Mouse (Mus musculus) kidney, embryonic 15.5 days (tissue): Measurements from ENCODE around the gene Rab3il1. TPM values are rescaled to one million over a fixed set of nuclear protein-coding genes. Genes with fewer than 3 reads are reported as not detected.

Source experiments
- ATAC-seq: fragments of 200-750 bp; cut with Nextera tagmentation; replicated peaks from 2 replicates; pipeline ENCODE4 v1.8.0; 2017; ENCODE audit warnings: moderate TSS enrichment; ENCODE audit not compliant: low FRiP score
- H3K27ac ChIP-seq: fragments of 300-500 bp; sonication (generic); 2 replicates; pipeline ENCODE4 v1.5.1; 2015; ENCODE audit warnings: mild to moderate bottlenecking, inconsistent platforms
- H3K27me3 ChIP-seq: fragments of 300-500 bp; sonication (generic); 2 replicates; pipeline ENCODE4 v1.6.1; 2015; ENCODE audit warnings: inconsistent platforms
- H3K36me3 ChIP-seq: fragments of 300-500 bp; sonication (generic); 2 replicates; pipeline ENCODE4 v1.6.1; 2015; ENCODE audit warnings: inconsistent platforms
- H3K4me1 ChIP-seq: fragments of 300-500 bp; sonication (generic); 2 replicates; pipeline ENCODE4 v1.6.1; 2015; ENCODE audit warnings: inconsistent platforms
- H3K4me2 ChIP-seq: fragments of 300-500 bp; sonication (generic); 2 replicates; pipeline ENCODE4 v1.6.1; 2015; ENCODE audit warnings: moderate library complexity, mild to moderate bottlenecking, inconsistent platforms
- H3K4me3 ChIP-seq: fragments of 300-500 bp; sonication (generic); replicated peaks from 2 replicates; pipeline ENCODE4 v1.5.1; 2015; ENCODE audit warnings: mild to moderate bottlenecking, inconsistent platforms
- H3K9ac ChIP-seq: fragments of 300-500 bp; sonication (generic); 2 replicates; pipeline ENCODE4 v1.6.1; 2015; ENCODE audit warnings: mild to moderate bottlenecking, inconsistent platforms
- H3K9me3 ChIP-seq: fragments of 300-500 bp; sonication (generic); replicated peaks from 2 replicates; pipeline ENCODE4 v1.6.1; 2016; ENCODE audit warnings: inconsistent platforms
- WGBS: fragments of 180-500 bp; shearing (Covaris S2); methylation state at CpG from one replicate; pipeline ENCODE4 v1.1.7; 2015; ENCODE audit warnings: mixed read lengths; 5-methylcytosine and 5-hydroxymethylcytosine counted together
- polyA plus RNA-seq: library from polyadenylated mRNA; unstranded; fragments of >200 nt; fragmentation: Nextera tagmentation; extraction: Ambion mirVana; gene quantifications from 2 replicates; pipeline ENCODE4 v1.2.1, GENCODE M21; 2015

Gene Rab3il1
- polyA plus RNA-seq, 1 experiment from 2014 or later: 34.3 TPM

DNA sequence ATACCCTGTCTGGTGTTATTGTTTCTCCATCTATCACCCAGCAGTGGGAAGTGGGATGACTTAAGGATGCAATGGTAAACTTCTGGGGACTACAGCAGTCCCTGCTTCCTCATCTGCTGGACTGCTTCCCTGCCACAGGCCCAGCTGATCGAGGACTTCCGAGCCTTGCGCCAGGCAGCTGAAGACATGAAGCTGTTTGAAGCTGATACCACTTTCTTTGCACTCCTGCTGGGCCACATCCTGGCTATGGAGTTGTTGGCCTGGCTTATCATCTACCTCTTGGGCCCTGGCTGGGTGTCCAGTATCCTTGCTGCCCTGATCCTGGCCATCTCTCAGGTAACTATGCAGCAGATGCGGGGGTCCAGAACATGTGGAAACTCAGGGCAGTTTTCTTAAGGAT lies 51.2 kb downstream of the Rab3il1 start:
- peaks cover 42% of the 10 kb centered on the region for H3K36me3 ChIP-seq
- no peak overlapping the region for H3K9ac ChIP-seq
- H3K4me3 ChIP-seq: no peak overlapping the region
- H3K27me3 ChIP-seq: no peaks in the 10 kb centered on the region
- H3K4me1 ChIP-seq: peaks cover 21% of the 10 kb centered on the region
- 90% methylated on average over 4 of the region's 4 CpGs for WGBS
- H3K27ac ChIP-seq: no peak overlapping the region
- no peak for ATAC-seq
- no peak overlapping the region for H3K4me2 ChIP-seq
- H3K9me3 ChIP-seq: no peaks in the 10 kb centered on the region

- no peak overlapping the region for H3K4me3 ChIP-seq
- H3K36me3 ChIP-seq: peaks cover 50% of the 10 kb centered on the region
- H3K9ac ChIP-seq: no peak overlapping the region
- H3K4me2 ChIP-seq: no peak overlapping the region
- peaks cover 25% of the 10 kb centered on the region for H3K4me1 ChIP-seq
- no peak overlapping the region for H3K27ac ChIP-seq
- H3K27me3 ChIP-seq: no peaks in the 10 kb centered on the region
- no peak for ATAC-seq
- 93% methylated on average over 10 of the region's 10 CpGs for WGBS
- no peaks in the 10 kb centered on the region for H3K9me3 ChIP-seq
Observed at GRCm38 (mm10) chr19:10053692-10054260, 52.3 kb downstream of the Rab3il1 start.

DNA sequence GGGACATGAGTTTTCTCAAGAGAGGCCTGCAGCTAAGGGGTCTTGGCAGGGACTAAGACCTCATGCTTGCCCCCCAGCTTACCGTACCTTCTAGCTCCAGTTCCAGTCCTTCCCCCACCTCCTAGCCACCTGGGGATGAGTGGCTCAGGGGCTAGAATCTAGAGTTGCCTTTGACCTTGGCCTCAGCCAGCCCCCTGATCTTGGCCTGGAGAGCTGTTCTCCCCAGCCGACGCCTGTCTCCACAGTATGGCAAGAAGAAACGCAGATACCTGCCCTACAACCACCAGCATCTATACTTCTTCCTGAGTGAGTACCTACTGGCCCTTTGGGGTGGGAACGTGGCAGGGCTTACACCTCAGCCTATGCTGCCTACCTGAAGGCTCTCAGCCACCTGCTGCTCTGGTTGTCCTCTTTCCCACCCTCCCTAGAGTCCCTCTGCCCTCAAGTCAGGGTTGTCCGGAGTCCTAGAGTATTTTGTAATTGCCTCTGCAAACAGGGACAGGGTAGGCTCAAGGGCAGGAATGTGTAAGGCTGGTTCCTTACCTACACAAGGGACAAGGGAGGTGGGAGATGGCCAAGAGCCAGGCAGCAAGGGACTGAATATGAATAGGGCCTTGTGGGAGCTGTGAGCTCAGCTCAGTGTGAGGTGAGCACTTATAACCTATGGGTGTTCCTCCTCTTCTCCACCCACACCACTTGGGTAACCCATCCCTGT lies 53.0 kb downstream of the Rab3il1 start:
- H3K36me3 ChIP-seq: peaks cover 54% of the 10 kb centered on the region
- H3K4me1 ChIP-seq: peaks cover 20% of the 10 kb centered on the region
- ATAC-seq: no peak
- WGBS: 90% methylated on average over 6 of the region's 6 CpGs
- H3K4me3 ChIP-seq: no peak overlapping the region
- no peaks in the 10 kb centered on the region for H3K9me3 ChIP-seq
- no peak overlapping the region for H3K9ac ChIP-seq
- no peak overlapping the region for H3K4me2 ChIP-seq
- H3K27ac ChIP-seq: no peak overlapping the region
- H3K27me3 ChIP-seq: no peaks in the 10 kb centered on the region

DNA sequence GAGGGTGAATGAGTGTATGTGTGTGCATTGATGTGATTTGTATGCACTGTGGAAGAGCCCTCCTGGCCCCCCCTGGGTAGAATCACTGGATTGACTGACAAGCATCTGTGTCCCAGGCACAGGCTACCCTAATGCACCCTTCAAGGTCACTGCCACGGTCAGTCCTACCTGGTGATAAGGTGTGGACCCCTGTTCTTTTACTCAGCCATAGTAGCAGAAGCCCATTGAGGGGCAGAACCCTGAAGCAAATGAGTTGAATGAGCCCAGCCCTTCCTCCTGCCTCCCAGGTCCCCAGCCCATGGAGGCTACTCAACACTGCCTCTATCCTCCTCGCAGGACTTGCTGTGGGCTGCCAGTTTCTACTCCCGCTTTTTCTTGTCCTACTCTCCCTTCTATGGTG lies 53.8 kb downstream of the Rab3il1 start:
- 90% methylated on average over 3 of the region's 3 CpGs for WGBS
- H3K27me3 ChIP-seq: no peaks in the 10 kb centered on the region
- peaks cover 18% of the 10 kb centered on the region for H3K4me1 ChIP-seq
- no peak overlapping the region for H3K4me3 ChIP-seq
- no peak overlapping the region for H3K4me2 ChIP-seq
- H3K36me3 ChIP-seq: peaks cover 54% of the 10 kb centered on the region
- H3K9me3 ChIP-seq: no peaks in the 10 kb centered on the region
- H3K27ac ChIP-seq: no peak overlapping the region
- no peak overlapping the region for H3K9ac ChIP-seq
- ATAC-seq: no peak

DNA sequence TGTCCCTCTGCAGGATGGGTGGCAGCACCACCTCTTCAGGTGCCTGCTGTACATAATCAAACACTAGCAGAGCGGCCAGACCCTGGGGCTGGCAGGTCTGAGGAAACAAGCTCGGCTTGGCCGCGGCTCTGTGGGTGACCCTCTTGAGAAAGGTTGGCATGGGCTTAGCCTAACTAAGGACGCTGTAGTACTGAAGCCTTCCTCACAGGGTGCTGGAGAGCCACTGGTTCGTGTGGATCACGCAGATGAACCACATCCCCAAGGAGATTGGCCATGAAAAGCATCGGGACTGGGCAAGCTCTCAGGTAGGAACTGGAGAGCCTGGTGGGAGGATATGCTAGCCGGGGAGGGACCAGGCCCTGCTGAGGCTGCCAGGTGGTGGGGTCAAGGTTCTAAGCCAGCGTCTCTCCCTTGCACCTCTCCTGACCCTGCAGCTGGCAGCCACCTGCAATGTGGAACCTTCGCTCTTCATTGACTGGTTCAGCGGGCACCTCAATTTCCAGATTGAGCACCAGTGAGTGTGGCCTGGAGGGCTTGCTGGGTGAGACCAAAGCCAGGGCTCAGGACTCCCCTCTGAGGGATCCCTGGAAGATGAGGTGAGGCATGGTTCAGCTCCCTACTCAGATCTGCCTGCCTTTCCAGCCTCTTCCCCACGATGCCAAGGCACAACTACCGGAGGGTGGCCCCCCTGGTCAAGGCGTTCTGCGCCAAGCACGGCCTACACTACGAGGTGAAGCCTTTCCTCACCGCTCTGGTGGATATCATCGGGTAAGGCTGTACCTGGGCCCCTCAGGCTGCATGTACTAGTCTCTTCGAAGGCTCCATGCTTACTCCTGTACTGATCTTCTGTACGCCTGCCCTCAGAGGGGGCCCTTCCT lies 54.6 kb downstream of the Rab3il1 start:
- H3K9ac ChIP-seq: no peak overlapping the region
- no peak for ATAC-seq
- H3K27me3 ChIP-seq: no peaks in the 10 kb centered on the region
- H3K9me3 ChIP-seq: no peaks in the 10 kb centered on the region
- H3K4me1 ChIP-seq: peaks cover 20% of the 10 kb centered on the region
- H3K27ac ChIP-seq: 0 out of 2 replicates have a peak overlapping the region, but pooled peaks have one; percentile 41
- H3K4me2 ChIP-seq: no peak overlapping the region
- peaks cover 58% of the 10 kb centered on the region for H3K36me3 ChIP-seq
- no peak overlapping the region for H3K4me3 ChIP-seq
- WGBS: 81% methylated on average over 22 of the region's 22 CpGs

DNA sequence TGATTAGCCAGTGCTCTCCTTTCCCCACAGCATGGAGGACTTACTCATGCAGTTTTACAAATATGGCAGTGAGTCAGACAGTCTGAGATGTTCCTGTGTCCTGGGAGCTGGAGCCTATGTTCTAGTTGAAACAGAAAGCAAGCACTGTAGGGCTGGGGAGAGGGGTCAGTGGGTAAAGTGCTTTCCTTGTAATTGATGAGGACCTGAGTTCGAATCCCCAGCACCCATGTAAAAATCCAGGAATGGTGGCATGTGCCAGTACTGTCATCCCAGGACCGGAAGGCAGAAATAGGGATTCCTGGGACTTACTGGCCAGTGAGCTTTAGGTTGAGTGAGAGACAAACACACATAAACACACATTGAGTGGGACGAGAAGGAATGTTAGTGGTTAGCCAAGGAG lies 55.2 kb downstream of the Rab3il1 start:
- Histone ChIP-seq H3K27me3 (no peaks in the 10 kb centered on the region), H3K4me3 (no peak overlapping the region), H3K9me3 (no peaks in the 10 kb centered on the region), H3K4me2 (no peak overlapping the region), H3K36me3 (peaks cover 64% of the 10 kb centered on the region), H3K9ac (no peak overlapping the region), H3K27ac (peak overlapping the region; percentile 61), H3K4me1 (peaks cover 20% of the 10 kb centered on the region)
- WGBS: 88% methylated on average over 3 of the region's 3 CpGs
- no peak for ATAC-seq

DNA sequence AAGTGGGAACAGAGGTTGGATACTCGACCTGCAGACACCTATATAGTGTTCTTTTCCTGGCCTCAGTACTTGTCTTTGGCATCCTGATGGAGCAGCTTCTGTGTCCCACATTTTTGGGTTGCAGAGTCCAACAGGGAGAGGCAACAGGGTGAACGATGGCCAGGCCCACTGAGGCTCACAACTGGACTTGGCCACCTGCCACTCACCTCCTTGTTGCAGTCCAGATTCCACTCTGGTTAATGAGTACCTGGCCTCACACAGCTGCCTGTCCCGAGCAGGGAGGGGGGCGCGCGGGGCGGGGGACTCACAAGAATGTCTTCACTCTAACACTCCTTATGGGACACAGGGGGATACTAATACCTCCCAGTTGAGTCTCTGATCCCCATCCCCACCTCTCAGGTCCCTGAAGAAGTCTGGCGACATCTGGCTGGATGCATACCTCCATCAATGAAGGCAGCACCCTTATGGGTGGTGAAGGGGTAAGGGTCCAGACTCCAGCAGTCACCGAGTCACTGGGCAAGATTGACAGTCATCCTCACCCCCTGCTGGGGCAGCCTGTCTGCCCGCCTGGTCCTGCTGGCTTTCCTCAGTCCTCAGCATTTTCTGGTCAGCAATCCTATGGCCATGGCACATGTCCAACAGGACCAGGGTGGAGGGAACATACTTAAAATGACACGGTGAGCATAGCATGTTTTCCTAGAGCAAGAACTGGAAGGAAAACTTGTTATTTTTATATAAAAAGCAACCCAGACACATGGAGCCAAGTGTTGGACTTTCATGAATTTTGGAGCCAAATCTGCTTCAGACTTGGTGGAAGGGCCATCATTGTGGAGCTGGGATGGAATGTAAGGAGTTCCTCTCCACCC lies 56.2 kb downstream of the Rab3il1 start:
- peak; percentile 75 for ATAC-seq
- 54% methylated on average over 11 of the region's 11 CpGs for WGBS
- Histone ChIP-seq H3K9ac (no peak overlapping the region), H3K27me3 (no peaks in the 10 kb centered on the region), H3K4me3 (no peak overlapping the region), H3K9me3 (no peaks in the 10 kb centered on the region), H3K4me2 (0 out of 2 replicates have a peak overlapping the region, but pooled peaks have one; percentile 14), H3K4me1 (peaks cover 20% of the 10 kb centered on the region), H3K27ac (peak overlapping the region; percentile 61), H3K36me3 (peaks cover 73% of the 10 kb centered on the region)

DNA sequence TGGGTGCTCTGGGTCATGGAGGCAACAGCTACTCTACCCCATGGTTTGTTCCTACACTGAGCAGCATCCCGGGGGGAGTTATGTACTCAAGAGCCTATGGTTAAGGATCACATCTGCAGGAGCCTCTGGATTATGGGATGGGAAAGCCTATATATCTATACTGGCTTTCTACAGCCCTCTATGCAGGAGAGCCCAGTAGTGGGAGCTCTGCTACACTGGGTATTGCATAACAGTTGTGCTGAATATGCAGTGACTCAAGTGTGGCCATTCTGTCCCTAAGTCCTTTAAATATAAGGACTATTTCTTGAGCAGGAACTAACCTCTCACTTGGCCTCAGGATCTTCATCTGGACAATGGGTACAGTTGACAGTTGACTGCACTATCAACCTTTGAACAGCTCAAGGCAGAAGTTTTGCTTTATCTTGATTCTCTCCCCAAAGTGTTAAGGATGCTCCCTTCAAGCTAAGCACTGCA lies 56.9 kb downstream of the Rab3il1 start:
- H3K4me2 ChIP-seq: no peak overlapping the region
- no peak overlapping the region for H3K4me3 ChIP-seq
- peak overlapping the region; percentile 61 for H3K27ac ChIP-seq
- 77% methylated on average over 1 of the region's 1 CpGs for WGBS
- H3K36me3 ChIP-seq: peaks cover 73% of the 10 kb centered on the region
- no peaks in the 10 kb centered on the region for H3K27me3 ChIP-seq
- no peak overlapping the region for H3K9ac ChIP-seq
- no peaks in the 10 kb centered on the region for H3K9me3 ChIP-seq
- peaks cover 20% of the 10 kb centered on the region for H3K4me1 ChIP-seq
- no peak for ATAC-seq

GRCm38 (mm10) chr19:10058876-10059427 lies 57.5 kb downstream of the Rab3il1 start:
- Histone ChIP-seq H3K9ac (no peak overlapping the region), H3K4me2 (no peak overlapping the region), H3K4me1 (peaks cover 20% of the 10 kb centered on the region), H3K27ac (no peak overlapping the region), H3K4me3 (no peak overlapping the region), H3K27me3 (no peaks in the 10 kb centered on the region), H3K9me3 (no peaks in the 10 kb centered on the region), H3K36me3 (peaks cover 73% of the 10 kb centered on the region)
- ATAC-seq: no peak
- 69% methylated on average over 9 of the region's 9 CpGs for WGBS

- Histone ChIP-seq H3K4me3 (no peak overlapping the region), H3K36me3 (peaks cover 73% of the 10 kb centered on the region), H3K4me2 (no peak overlapping the region), H3K9ac (no peak overlapping the region), H3K9me3 (no peaks in the 10 kb centered on the region), H3K27ac (peak overlapping the region; percentile 57), H3K4me1 (peaks cover 20% of the 10 kb centered on the region), H3K27me3 (no peaks in the 10 kb centered on the region)
- 54% methylated on average over 10 of the region's 10 CpGs for WGBS
- ATAC-seq: peak; percentile 30; the same call in 1 of the 2 replicates
Observed at GRCm38 (mm10) chr19:10059911-10060567, 58.6 kb downstream of the Rab3il1 start.
